Mouse (Mus musculus): ENCODE data around the gene Eid3.

The Eid3 gene

DNA sequence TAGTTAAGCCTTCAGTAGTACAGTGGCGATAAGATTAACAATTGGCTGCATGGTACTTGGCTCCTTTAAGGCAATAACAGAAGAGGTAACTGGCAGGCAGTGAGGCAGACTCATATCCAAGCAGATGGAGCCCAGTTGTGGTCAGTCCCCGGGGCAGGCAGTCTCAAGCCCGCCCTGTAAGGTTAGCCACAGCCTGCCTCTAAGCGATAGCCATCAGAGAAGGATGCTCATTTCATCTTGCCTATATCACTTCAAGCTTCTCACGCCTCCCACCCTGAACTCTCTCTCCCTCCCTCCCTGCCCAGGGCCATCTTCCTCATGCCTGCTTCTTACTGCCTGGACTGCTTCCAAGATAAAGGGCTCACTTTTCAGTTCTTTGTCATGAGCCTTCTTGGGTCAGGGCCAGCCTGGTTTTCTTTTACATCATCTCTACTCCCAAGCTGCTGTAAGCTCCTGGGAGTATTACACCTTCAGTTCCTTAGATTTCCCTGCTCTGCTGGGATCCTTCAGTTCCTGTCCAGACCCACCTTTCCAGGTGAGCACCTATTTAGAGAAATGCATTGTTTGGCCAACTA is 3.2 kb upstream of the Eid3 start:
- no peak for DNase-seq

DNA sequence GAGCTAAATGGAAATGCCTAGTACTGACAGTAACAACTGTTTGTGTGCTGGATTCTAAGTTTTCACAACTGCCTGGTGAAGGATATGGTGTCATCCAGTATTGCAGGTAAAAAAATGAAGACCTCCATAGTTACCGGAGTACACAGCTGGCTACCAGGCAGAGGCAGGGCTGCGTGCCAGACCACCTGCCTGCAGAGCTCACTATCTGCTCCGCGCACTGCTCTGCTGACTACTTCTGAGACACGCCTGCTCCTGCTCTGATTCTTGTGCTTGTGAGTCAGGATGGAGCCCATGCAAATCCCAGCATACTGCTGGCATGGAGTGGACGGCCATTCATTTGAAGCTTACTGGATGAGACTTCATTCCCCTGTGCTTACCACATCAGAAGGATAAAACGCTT is 2.6 kb upstream of the Eid3 start:
- no peak for DNase-seq

DNA sequence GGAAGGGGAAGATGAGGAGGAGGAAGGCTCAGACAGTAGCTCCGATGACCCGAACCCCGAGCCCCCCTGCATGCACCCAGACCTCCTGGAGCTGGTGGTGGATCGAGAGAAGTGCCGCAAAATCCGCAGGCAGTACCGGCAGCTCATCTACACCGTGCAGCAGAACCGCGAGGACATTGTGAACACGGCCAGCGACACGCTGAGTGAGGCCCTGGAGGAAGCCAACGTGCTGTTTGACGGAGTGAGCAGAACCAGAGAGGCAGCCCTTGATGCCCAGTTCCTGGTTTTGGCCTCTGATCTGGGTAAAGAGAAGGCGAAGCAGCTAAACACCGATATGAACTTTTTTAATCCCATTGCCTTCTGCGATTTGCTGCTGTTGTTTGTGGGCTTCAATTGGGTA is 406 bp downstream of the Eid3 start:
- no peak for DNase-seq

DNA sequence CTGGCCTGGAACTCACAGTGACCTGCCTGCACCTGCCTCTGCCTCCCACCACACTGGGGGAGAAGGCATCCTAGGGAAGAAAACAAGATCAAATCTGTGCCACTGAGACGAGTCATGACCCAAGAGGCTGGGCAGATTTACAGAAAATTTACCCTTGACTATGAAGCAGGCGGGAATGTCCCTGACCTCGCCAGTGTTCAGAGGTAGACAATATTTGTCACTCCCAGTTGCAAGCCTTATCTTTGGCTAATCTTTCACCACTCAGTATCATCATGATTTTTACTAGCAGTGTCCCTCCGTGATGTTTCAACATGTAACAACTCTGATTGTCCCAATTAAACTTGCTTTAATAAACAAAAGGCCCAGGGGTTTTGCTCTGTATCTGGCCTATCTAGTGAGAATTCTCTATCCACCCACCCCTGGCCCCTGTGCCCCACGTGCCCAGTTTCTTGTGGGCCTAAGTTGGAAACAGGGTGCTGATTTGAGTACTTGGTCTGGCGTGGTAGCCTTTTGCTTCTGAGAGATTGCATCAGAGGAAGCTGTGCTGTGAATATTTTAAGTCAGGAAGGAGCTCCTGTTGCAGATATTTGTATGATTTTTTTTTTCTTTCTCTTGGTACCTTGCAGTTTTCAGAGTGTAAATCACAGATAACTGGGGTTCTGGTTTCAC is 2.1 kb downstream of the Eid3 start:
- no peak for DNase-seq

DNA sequence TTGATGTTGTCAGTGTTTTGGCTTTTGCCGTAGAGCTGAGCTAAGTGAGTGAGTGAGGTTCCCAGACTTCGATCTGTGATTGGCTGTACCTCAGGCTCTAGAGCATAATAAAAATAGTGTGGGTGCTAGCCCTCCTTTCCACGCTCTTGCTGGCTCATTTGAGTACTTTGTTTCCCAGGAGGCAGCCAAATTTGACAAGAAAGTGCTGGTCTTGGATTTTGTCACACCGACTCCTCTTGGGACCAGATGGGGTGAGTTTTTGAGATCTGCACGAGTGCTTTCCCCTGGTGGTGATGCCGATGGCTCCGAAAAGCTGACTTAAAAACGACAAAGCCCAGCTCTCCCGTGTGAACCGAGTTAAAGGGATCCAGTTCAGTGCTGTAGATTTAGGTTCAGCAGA is 9.0 kb downstream of the Eid3 start:
- DNase-seq, result no peak

DNA sequence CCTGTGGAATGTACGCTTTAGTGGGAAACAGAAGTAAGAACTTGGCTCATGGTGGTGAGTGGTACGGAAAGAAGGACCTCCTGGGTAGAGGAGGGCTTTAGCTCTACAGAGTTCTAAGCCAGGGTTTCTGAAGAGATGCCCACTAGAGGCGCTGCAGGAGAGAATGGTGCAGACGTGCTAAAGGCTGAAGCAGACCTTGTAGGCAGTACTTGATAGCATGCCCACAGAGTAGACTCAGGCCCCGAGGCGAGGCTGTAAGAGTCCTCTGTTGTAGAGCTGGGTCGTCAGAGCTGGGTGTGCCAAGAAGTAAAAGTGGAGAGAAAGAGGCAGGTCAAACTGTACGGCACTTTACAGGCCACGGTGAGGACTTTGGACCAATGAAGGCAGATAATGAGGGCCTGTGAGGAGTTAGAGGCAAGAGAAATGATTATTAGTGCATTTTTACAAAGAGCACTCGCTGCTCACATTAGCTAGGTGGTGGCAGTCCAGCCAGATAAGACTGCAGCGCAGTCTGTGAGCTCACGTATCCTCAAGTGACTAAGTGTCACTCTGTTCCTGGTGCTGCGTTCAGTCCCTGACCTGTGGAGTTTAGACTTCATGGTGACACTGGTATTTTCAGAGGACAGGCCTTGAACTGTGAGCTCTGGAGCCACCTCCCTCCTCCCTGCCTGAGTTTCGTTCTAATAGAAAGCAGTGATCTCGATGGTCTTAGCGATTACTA is 9.8 kb downstream of the Eid3 start:
- DNase-seq, result peak; percentile 51

DNA sequence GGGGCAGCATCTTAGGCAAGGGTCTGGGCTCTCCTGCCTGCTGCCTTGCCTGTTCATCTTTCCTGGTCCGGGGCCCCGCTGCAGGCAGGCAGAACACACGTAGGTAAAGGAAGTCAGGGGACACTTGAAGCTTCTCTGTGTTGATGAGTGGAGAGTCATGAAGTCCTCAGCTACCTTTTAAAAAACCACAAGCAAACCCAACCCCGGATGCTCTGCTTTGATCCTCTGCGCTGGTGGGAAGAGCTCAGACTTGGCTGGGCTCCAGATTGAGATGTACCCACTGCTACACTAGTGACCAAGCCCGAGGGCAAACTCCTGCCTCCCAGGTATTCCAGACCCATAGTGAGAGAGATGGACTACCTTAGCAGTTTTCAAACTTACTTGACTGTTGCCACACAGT is 20.9 kb downstream of the Eid3 start:
- no peak for DNase-seq

DNA sequence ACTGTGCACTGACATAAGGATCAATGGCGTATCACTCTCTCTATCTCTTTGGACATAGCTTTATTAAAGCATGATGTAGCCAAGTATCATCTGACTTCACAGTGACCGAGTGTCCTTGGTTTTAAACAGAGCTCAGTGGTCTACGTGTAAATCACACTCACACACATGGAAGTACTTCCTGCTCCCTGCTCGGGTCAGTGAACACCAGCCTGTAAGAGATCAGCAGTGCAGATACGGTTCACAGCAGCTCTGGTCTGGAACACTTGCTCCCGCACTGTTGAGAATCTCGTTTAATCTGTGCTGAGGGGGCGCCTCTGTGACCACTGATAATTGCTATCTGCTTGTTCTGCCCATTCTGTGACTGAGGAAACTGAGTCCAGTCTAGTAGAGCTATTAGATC is 22.1 kb downstream of the Eid3 start:
- DNase-seq, result no peak

DNA sequence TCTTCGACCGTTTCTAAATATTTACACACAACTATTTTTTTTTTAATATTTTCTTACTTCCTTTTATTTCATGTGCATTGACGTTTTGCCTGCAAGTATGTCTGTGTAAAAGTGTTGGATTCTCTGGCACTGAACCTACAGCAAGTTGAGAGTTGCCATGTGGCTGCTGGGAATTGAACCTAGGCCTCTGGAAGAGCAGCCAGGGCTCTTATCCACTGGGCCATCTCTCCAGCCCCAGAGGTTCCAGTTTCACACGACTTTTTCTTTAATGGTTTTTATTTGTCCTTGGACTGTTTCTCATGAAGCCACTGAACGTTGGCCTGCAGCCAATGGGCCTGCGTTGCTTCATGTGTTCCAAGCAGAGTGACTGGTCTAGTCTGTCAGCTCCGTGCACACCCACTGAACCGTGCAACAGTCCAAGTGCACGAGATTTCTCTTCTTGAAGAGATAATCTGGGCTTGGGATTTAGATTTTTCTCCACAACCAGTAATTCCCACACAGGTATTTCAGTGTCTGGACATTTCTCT is 23.1 kb downstream of the Eid3 start:
- no peak for DNase-seq

DNA sequence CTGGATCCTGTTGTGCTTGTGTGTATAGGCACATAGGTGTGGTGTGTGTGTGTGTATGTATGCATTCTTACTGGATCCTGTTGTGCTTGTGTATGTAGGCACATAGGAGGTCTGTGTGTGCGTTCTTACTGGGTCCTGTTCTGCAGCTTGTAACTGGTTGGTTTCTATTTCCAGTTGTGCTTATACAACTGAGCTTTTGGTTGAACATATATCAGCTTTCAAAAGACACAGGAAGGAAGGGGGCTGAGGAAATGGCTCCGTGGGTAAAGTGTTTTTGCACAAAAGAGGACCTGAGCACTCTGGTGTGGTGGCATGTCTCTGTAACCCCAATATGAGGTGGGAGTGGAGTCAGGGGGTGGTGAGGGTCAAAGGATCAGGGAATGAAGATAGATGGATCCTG is 24.5 kb downstream of the Eid3 start:
- DNase-seq, result no peak

DNA sequence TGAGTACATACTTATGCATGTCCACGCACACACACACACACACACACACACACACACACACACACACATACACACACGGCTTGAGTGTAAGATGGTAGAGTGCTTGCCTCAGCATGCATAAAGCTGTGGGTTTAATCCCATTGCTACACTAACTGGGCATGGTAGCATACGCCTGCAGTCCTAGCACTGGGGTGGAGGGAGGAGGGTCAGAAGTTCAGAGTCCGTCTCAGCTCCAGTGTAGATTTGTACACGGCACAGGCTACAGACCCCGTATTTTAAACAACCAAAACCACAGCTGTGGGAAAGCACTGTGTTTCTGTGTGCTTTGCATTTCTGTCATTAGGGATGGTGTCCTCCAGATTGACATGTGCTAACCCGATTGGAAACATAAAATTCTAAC is 25.0 kb downstream of the Eid3 start:
- no peak for DNase-seq

DNA sequence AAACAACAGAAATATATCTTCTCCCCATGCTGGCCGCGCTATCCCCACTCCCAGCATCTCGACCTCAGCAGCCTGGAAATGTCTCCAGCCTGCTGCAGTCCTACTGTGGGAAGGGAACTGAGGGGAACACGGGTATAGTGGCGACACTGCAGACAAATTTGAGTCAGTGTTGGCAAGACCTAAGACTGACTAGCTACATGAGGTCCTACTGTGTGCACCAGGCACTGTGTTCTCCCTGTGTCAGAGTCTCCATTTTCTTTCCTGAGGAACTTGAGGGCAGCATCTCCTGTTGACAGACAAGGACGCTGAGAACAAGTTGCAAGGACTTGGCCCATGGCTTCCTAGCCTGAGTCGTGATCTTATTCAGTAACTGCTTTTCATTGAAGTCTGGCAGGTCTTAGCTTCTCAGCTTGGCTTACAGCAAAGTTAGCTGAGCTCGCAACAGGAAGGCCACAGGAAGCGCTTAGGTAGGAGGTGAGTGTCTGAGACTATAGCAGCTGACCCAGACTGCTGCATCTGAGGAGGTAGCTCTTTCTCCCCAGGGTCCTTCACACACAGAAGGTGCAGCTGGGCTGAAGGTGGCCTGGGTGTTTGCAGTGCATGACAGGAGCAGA is 26.1 kb downstream of the Eid3 start:
- no peak for DNase-seq

DNA sequence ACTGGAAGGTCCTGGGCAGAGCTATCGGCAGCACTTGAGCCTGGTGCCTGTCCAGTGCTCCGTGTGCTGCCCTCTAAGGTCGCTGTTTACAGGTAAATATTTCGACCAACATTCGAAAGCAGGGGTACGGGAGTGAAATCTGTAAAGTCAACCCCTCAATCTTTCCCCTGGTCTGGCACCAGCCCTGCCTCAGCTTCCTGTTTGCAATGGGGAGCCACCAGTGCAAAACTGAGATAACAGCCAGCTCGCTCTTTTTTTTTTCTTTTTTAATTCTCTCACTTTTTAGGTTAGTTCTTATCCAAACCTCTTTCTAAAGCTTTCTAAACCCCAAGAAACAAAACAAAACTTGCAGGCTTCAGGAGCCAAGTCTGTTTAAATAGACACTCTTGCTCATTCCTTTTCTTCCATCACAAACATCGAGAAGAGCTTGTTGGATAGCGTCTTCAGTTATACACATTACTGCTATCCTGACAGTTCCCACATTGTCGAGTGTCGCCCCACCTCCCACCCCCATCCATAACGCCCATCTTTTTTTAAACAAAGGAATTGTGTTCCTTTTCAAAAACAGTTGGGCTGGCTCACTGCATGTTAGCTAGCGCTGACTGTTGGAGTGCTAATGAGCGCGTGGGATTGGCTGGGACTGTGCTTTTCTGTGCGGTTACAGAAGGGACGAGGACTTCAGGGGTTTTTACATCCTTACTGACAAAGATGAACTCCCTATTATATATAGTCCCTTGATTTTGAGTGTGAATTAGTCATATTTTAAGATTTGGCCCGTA is 27.6 kb downstream of the Eid3 start:
- DNase-seq, result no peak

DNA sequence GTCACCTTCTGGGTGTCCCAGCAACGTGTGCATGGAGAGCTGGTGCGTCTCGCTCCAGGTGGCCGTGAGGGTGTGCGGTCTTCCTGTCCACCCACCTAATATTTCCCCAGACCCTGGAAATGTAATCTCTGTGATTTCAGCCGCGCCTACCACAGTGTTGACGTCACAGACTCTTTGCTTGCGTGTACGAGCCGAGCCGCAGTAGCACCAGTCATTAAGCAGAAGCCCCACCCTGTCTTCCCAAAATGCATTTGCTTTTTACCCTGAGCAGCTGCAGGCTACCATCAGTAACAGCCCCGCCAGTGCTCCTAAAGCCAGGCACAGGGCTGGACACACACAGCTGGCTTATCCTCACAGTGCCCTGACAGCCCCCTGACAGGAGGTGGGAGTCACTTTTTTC is 31.5 kb downstream of the Eid3 start:
- no peak for DNase-seq

DNA sequence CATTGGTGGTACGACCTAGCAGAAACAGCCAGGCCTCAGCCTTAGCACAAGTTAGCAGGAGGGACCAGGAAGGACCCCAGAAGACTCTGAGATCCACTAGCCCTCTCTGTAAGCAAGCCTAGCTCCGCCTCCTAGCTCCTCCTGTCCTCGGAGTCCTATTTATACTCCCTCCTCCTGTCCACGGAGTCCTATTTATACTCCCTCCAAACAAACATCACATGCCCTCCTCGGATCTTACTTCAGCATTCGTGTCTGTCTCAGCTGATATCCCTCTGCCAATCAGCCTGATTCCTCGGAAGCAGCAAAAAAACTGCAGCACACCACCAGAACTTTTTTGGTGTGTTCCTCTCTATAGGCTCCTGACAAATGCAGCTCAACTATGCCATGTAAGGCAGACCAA is 32.5 kb downstream of the Eid3 start:
- DNase-seq, result no peak

DNA sequence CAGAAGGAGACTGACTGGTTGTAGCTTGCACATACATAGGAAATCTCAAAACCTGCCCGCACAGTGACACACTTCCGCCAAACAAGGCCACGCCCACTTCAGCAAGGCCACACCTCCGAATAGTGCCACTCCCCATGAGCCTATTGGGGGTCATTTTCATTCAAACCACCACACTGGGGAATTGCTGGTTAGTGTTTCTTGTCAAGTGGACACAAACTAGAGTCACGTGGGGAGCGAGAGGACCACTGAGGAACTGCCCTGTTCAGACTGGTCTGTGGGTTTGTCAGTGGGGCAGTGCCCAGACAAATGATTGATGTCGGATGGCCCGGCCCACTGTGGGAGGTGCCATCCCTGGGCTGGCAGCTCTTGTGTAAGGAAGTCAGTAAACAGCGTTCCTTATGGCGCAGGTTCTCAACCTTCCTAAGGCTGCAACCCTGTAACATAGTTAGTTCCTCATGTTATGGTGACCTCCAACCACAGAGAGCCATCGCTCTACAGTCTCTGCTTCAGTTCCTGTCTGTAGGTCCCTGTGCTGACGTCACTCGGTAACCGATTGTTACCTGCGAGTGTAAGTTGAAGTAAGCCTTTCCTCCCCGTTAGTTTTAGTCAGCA is 33.5 kb downstream of the Eid3 start:
- no peak for DNase-seq

DNA sequence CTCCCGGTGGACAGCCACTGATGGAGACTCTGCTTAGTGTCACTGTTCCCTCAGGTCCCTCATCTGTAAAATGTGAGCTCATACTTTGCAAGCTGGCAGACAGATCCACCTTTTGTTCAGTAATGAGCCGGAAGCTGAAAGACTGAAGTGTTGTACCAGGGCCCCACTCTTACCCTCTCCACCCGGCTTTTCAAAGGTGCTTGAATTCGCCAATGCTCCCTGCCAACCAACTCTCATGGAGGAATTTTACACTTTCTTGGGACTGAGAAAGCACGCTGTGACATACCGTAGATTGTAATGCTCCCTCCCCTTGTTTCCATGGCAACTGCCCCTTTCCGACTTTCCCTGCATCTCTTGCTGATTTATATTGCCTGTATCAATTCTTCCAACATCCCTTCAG is 34.1 kb downstream of the Eid3 start:
- DNase-seq, result no peak

DNA sequence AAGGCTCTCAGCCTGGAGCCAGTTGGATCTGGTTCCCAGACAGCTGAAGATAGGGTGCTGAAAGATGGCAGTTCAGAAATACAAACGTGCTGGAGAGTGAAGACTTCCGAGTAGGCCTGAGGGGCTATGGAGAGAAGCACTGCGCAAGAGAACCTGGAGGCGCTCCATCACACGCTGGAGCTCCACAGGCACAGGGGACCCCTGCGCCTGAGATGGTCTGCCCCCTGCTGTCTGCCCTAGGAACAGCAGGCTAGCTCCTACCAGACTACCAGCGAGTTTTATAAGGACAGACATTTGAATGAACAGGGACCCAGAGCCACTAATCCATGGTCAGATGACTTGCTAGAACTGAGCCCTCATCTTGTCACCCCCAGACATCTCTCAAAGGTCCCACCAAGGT is 35.0 kb downstream of the Eid3 start:
- DNase-seq, result peak; percentile 83

DNA sequence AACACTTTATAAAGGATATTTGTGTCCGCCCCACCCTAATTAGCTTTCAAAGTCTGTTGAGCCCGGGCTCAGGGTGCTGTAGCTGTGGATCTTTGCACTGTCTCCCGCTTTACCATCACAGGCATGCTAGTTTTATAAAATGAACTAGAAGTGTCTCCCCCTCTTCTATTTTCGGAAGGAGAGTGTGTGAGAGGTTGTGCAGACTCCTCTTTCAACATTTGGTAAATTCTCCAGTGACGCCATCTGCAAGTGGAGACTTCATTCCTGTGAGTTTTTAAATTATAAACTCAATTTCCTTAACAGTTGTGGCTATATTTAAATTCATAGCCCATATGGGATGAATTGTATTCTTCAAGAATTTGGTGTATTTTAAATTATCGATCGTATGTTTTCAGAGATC is 42.1 kb downstream of the Eid3 start:
- DNase-seq, result no peak

DNA sequence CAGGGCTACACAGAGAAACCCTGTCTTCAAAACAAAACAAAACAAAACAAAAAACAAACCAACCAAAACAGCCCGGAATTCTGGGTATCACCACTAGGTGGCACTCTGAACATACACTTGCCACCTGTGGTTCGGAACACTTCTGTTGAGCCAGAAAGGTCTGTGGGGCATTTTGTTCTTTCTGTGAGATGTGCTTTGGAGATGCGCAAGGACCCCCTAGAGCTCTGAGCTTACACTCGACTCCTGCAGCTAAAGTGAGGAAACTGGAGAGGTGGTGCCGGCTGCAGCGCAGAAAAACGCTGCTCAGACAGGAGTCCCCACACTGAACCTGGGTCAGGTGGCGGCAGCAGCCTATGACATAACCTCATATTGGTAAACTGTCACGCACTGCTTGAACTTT is 43.0 kb downstream of the Eid3 start:
- peak; percentile 67 for DNase-seq

DNA sequence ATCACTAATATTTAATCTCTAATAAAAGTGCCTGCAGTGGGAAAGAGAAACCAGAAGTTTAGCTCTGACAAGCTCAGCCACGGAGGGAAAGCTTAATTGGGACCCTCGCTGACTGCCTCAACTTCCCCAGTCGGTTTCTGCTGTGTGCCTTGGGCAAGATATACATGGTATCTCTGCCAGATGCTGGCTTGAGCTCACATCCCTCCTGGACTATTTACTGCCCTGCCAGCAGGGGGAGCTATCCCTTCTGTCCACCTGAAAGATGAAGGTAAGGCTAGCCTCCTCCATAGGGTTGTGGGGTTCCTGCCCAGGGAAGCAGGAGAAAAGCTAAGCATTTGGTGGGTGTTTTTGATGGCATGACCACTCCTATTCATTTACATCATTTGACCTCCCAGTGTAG is 43.8 kb downstream of the Eid3 start:
- DNase-seq, result peak; percentile 20

DNA sequence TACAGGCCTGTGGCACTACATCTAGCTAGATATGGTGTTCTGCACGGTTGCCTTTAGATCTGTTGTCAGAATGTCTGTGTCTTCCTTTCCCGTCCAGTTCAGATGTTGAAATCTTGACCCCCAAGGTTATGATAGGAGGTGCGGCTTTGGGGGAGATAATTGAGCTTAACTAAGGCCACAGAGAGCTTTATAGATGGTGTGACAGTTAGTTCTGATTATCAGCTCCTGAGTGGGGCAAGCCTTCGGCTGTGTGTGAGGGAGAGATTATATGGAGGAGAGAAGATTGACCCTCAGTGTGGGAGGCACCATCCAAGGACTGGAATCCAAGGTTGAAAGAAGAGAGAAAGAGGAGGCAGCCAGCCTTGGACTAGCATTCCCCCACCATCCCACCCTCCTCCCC is 46.8 kb downstream of the Eid3 start:
- no peak for DNase-seq

DNA sequence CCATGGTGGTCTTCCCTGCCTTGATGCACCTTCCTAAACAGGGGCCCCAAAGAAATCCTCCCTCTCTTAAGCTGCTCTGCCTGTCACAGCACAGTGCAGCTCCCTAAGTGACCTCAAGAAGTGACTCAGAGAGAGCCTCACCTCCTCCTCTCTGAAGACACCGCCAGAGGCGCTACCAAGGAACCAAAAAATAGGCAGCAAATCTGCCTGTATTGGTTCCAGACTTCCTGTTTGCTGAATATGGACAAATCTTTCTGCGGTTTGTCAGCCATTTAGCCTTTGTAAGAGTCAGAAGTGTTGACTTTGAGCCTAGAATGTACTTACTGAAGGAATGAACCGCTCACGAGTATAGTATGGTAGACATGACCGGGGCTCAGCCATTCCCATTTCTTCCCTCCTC is 47.3 kb downstream of the Eid3 start:
- DNase-seq, result no peak

Data from right cerebral cortex, postnatal 14 days (tissue).